Mouse (Mus musculus): Measurements from ENCODE around the gene Zfp366.

- TF ChIP-seq GATA1 (IDR thresholded peaks at IDR 0.05; ENCODE audit: borderline replicate concordance, low read length) (no peak), FLI1 (IDR thresholded peaks at IDR 0.05; ENCODE audit: low read length) (no peak)
Observed at GRCm38 (mm10) chr13:99243831-99244230, 59.2 kb downstream of the Zfp366 start.
